Mouse (Mus musculus) embryonic facial prominence, embryonic 11.5 days (tissue): ENCODE measurements around the gene Clpb. TPM values are rescaled to one million over a fixed set of nuclear protein-coding genes. Genes with fewer than 3 reads are reported as not detected.

Experiments used
- ATAC-seq: fragments of 200-750 bp; cut with Nextera tagmentation; replicated peaks from 2 replicates; pipeline ENCODE4 v1.8.0; 2017; ENCODE audit warnings: low read depth; ENCODE audit not compliant: insufficient number of reproducible peaks, low FRiP score, low TSS enrichment
- DNase-seq: peaks from one replicate; pipeline ENCODE4 v3.0.0-alpha.2; 2015; ENCODE audit warnings: low spot score
- H3K27ac ChIP-seq: fragments of 300-500 bp; sonication (generic); replicated peaks from 2 replicates; pipeline ENCODE4 v1.5.1; 2014; ENCODE audit warnings: mild to moderate bottlenecking, low read depth, low read length, control low read depth
- H3K27me3 ChIP-seq: fragments of 300-500 bp; sonication (generic); 2 replicates; pipeline ENCODE4 v1.6.1; 2014; ENCODE audit warnings: mild to moderate bottlenecking, low read length, moderate library complexity, mixed read lengths; ENCODE audit not compliant: control insufficient read depth, insufficient read depth
- H3K36me3 ChIP-seq: fragments of 300-500 bp; sonication (generic); replicated peaks from 2 replicates; pipeline ENCODE4 v1.6.1; 2014; ENCODE audit warnings: low read depth, mild to moderate bottlenecking, low read length, moderate library complexity, mixed read lengths; ENCODE audit not compliant: control insufficient read depth, insufficient read depth
- H3K4me1 ChIP-seq: fragments of 300-500 bp; sonication (generic); 2 replicates; pipeline ENCODE4 v1.6.1; 2014; ENCODE audit warnings: low read length, mixed read lengths; ENCODE audit not compliant: control insufficient read depth, insufficient read depth
- H3K4me2 ChIP-seq: fragments of 300-500 bp; sonication (generic); 2 replicates; pipeline ENCODE4 v1.6.1; 2014; ENCODE audit warnings: low read depth, mild to moderate bottlenecking, control low read depth, low read length, moderate library complexity
- H3K4me3 ChIP-seq: fragments of 300-500 bp; sonication (generic); 2 replicates; pipeline ENCODE4 v1.5.1; 2014; ENCODE audit warnings: low read depth, low read length, control low read depth
- H3K9ac ChIP-seq: fragments of 300-500 bp; sonication (generic); replicated peaks from 2 replicates; pipeline ENCODE4 v1.6.1; 2014; ENCODE audit warnings: mild to moderate bottlenecking, control low read depth, low read length
- H3K9me3 ChIP-seq: fragments of 300-500 bp; sonication (generic); replicated peaks from 2 replicates; pipeline ENCODE4 v1.6.1; 2016; ENCODE audit warnings: mild to moderate bottlenecking, low read length, inconsistent platforms, mixed read lengths; ENCODE audit not compliant: control insufficient read depth
- WGBS: fragments of 180-500 bp; shearing (Covaris S2); extraction: QIAGEN DNeasy Blood & Tissue Kit; methylation state at CpG from one replicate; pipeline ENCODE4 v1.1.7; 2014; 5-methylcytosine and 5-hydroxymethylcytosine counted together
- polyA plus RNA-seq: library from polyadenylated mRNA; unstranded; fragments of >200 nt; fragmentation: Nextera tagmentation; extraction: Ambion mirVana; gene quantifications from 2 replicates; pipeline ENCODE4 v1.2.1, GENCODE M21; 2014

Clpb gene
- polyA plus RNA-seq, 1 experiment from 2014 or later: 38.4 TPM

DNA sequence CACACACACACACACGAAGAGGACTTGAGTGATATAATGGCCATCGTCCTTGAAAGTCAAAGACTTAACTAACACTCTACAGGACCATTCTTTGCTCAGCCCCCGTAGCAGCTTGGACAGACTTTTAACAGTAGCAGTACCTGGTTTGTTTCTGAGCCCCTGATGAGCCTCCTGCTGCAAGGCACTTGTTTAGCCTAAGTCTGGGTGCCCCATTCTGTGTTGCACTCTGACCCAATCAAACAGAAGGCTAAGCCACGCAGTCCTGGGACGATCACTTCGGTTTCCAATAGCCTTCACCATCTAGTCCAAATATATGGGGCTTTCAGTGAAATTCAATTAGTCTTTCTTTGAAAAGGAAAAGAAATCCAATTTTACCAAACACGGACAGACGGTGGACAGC, 28.4 kb downstream of the Clpb start:
- no peaks in the 10 kb centered on the region for H3K9me3 ChIP-seq
- H3K9ac ChIP-seq: no peak overlapping the region
- ATAC-seq (no peak), DNase-seq (no peak)
- no peaks in the 10 kb centered on the region for H3K27me3 ChIP-seq
- no peak overlapping the region for H3K4me3 ChIP-seq
- no peak overlapping the region for H3K27ac ChIP-seq
- no peaks in the 10 kb centered on the region for H3K36me3 ChIP-seq
- H3K4me2 ChIP-seq: no peak overlapping the region
- no peaks in the 10 kb centered on the region for H3K4me1 ChIP-seq
- 88% methylated on average over 8 of the region's 8 CpGs for WGBS

DNA sequence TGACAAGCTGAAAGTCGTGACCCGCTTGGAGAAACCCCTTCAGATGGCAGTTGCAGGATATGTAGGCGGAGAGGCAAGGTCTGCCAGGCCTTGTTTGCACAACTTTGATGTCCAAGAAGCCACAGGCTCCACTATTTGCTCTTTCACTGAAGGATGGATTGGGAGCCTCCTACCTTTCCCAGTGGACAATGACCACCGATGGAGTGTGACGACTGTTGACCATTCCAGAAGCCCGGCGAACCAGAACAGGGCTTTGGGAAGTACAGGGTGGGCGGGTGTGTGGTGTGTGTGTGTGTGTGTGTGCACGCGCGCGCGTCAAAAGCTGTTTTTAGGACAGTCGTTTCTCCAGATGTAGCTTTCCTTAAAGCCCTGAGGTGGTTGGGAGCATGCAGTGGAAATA, 29.0 kb downstream of the Clpb start:
- ATAC-seq (no peak), DNase-seq (no peak)
- Histone ChIP-seq H3K4me1 (no peaks in the 10 kb centered on the region), H3K36me3 (no peaks in the 10 kb centered on the region), H3K9me3 (no peaks in the 10 kb centered on the region), H3K9ac (no peak overlapping the region), H3K27ac (no peak overlapping the region), H3K4me3 (no peak overlapping the region), H3K4me2 (no peak overlapping the region), H3K27me3 (no peaks in the 10 kb centered on the region)
- 76% methylated on average over 14 of the region's 14 CpGs for WGBS

- ATAC-seq (no peak), DNase-seq (no peak)
- H3K4me2 ChIP-seq: no peak overlapping the region
- H3K4me1 ChIP-seq: no peaks in the 10 kb centered on the region
- no peak overlapping the region for H3K9ac ChIP-seq
- no peak overlapping the region for H3K4me3 ChIP-seq
- H3K9me3 ChIP-seq: no peaks in the 10 kb centered on the region
- no peaks in the 10 kb centered on the region for H3K36me3 ChIP-seq
- no peak overlapping the region for H3K27ac ChIP-seq
- no peaks in the 10 kb centered on the region for H3K27me3 ChIP-seq
- WGBS: 71% methylated on average over 5 of the region's 5 CpGs
Observed at GRCm38 (mm10) chr7:101695483-101695882, 32.0 kb downstream of the Clpb start.

GRCm38 (mm10) chr7:101696931-101697723, 33.7 kb downstream of the Clpb start:
- Histone ChIP-seq H3K27me3 (no peaks in the 10 kb centered on the region), H3K4me2 (no peak overlapping the region), H3K9me3 (no peaks in the 10 kb centered on the region), H3K4me3 (no peak overlapping the region), H3K9ac (no peak overlapping the region), H3K36me3 (no peaks in the 10 kb centered on the region), H3K27ac (no peak overlapping the region), H3K4me1 (no peaks in the 10 kb centered on the region)
- WGBS: 87% methylated on average over 10 of the region's 10 CpGs
- no peak for DNase-seq
- no peak for ATAC-seq

DNA sequence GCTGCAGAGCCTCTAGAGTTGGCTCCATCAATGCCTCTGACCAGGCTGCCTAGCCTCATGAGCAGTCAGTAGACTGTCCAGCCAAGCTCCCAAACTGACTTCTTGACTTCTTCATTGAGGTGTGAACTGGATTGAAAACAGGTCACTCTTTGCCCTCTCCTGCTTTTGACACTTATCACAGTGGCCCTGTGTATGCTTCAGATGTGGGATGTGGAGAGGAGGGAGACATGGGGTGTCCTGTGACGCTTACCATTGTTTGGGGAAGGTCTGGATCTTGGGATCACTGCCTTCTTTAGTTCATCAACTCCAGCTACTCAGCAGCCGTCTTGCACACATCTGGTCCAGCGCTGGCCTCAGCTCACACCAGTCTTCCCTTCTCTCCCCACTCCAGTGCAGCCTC, 36.9 kb downstream of the Clpb start:
- Histone ChIP-seq H3K9ac (no peak overlapping the region), H3K36me3 (no peaks in the 10 kb centered on the region), H3K27me3 (no peaks in the 10 kb centered on the region), H3K4me3 (no peak overlapping the region), H3K9me3 (no peaks in the 10 kb centered on the region), H3K27ac (no peak overlapping the region), H3K4me2 (no peak overlapping the region), H3K4me1 (no peaks in the 10 kb centered on the region)
- 53% methylated on average over 3 of the region's 3 CpGs for WGBS
- ATAC-seq: no peak
- DNase-seq: no peak

DNA sequence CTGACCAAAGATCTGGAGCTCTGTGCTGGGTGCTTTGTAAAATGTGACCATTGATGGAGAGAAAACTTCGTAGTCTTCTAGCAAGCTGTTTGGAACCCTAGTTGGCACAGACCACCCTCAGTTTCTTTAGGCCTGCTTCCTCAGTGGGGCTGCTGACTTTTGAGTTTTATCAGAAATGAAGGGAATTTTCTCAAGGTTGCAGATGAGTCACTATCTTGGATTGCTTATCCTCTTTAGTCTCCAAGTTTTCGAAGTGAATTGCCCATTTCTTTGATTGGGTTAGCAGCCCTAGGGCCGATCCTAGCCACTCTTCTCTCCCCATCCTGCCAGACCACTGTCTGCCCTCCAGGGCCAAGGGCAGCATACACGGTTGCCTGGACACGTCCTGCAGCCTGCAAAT, 39.3 kb downstream of the Clpb start:
- Histone ChIP-seq H3K27me3 (no peaks in the 10 kb centered on the region), H3K9ac (no peak overlapping the region), H3K9me3 (no peaks in the 10 kb centered on the region), H3K4me3 (no peak overlapping the region), H3K27ac (no peak overlapping the region), H3K4me2 (no peak overlapping the region), H3K4me1 (no peaks in the 10 kb centered on the region), H3K36me3 (no peaks in the 10 kb centered on the region)
- no peak for DNase-seq
- ATAC-seq: no peak
- 62% methylated on average over 5 of the region's 5 CpGs for WGBS

DNA sequence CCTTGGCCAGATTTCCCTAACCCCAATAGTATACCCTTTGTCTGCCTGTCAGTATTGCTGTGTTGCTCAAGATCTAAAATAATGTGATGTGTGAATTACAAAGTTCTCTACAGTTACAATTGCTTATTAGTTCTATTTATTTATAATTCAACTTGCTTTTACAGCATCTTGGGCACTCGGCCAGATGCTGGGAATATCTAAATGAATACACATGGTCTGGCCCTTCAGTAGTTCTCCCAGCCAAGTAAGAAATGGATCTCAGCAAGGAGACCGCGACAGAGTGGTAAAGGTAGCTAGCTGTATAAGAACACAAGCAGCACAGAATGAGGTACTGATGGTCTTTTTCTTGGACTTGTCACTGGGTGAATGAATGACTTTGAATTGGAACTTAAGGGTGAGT, 46.2 kb downstream of the Clpb start:
- Histone ChIP-seq H3K36me3 (no peaks in the 10 kb centered on the region), H3K4me3 (no peak overlapping the region), H3K9me3 (no peaks in the 10 kb centered on the region), H3K4me1 (no peaks in the 10 kb centered on the region), H3K27ac (no peak overlapping the region), H3K27me3 (no peaks in the 10 kb centered on the region), H3K4me2 (no peak overlapping the region), H3K9ac (no peak overlapping the region)
- DNase-seq (no peak), ATAC-seq (no peak)
- 95% methylated on average over 3 of the region's 3 CpGs for WGBS

DNA sequence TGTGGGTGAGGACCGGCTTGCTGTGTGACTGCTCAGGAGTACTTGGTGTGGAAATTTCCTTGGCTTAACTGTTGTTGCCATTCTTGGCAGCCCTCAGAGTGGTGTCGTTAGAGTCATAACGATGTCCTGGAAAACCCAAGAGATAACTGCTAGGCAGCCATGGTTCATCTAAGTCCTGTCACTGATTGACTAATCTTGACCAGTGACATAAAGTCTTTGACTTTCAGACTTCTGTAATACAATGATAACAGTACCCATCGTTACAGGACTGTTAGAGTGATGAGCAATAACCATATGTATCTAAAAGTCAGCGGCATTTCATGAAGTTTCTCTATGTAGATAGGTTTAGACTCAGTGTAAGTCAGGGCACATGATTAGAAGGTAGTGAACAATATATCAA, 46.8 kb downstream of the Clpb start:
- no peak overlapping the region for H3K4me2 ChIP-seq
- H3K27me3 ChIP-seq: no peaks in the 10 kb centered on the region
- H3K4me3 ChIP-seq: no peak overlapping the region
- H3K9ac ChIP-seq: no peak overlapping the region
- no peaks in the 10 kb centered on the region for H3K9me3 ChIP-seq
- no peak overlapping the region for H3K27ac ChIP-seq
- WGBS: 92% methylated on average over 5 of the region's 5 CpGs
- H3K4me1 ChIP-seq: no peaks in the 10 kb centered on the region
- no peaks in the 10 kb centered on the region for H3K36me3 ChIP-seq
- ATAC-seq: no peak
- DNase-seq: no peak
